Mouse (Mus musculus) testis, adult 2 months (tissue): Measurements from ENCODE around the gene Gm609.

ENCODE experiments used
- CTCF ChIP-seq: fragments of 200-500 bp; IDR thresholded peaks from 2 replicates; pipeline ENCODE4 v1.5.1; 2012; ENCODE audit warnings: low read depth, mild to moderate bottlenecking, inconsistent platforms, low read length, moderate library complexity; ENCODE audit not compliant: control insufficient read depth, insufficient read depth, insufficient replicate concordance
- POLR2A ChIP-seq: fragments of 200-500 bp; IDR thresholded peaks from 2 replicates; pipeline ENCODE4 v1.6.1; 2012; ENCODE audit warnings: low read depth, mild to moderate bottlenecking, inconsistent platforms, low read length, moderate library complexity; ENCODE audit not compliant: control insufficient read depth

GRCm38 (mm10) chr16:45427651-45428050 is 65.1 kb downstream of the Gm609 start:
- TF ChIP-seq POLR2A, result no peak
- TF ChIP-seq CTCF, result no peak
